Mouse (Mus musculus): ENCODE measurements at regions not wholly inside any gene's neighbourhood (a gene's known extent, or its start where the extent isn't known, plus 50 kb on each side); places are given as distances from the start of the nearest gene placed in this dataset.
A peak's percentile ranks its signal among the peaks of the same experiment; 100 is the strongest.

DNA sequence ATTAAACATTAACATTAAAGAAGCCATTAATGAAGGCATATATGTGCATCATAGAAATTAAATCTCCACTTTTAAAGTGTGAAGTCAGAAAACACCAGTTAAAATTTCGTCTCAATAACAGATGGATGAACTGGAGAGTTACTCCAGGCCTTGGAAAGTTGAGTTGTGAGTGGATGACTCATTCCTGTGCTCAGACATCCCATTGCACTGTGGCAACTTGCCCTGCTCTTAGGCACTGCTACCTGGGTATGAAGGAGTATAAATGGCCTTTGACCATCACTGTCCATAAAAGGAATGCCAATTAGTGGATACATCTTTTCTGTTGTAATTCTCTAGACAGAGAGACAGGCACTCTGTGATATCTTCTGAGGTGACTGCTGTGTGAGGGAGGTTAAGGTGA, 723.2 kb upstream of the Nrsn1 start:
- 60% methylated on average over 1 of the region's 1 CpGs for WGBS
- Histone ChIP-seq H3K27ac (no peak overlapping the region), H3K27me3 (replicated peaks) (no peaks in the 10 kb centered on the region), H3K9ac (no peak overlapping the region), H3K4me2 (replicated peaks) (no peak overlapping the region), H3K9me3 (0 out of 2 replicates have a peak, but pooled peaks cover 3% of the 10 kb centered on the region), H3K36me3 (no peaks in the 10 kb centered on the region), H3K4me3 (no peak overlapping the region), H3K4me1 (no peaks in the 10 kb centered on the region)
- no peak for ATAC-seq (ENCODE audit: low FRiP score, low read depth)

DNA sequence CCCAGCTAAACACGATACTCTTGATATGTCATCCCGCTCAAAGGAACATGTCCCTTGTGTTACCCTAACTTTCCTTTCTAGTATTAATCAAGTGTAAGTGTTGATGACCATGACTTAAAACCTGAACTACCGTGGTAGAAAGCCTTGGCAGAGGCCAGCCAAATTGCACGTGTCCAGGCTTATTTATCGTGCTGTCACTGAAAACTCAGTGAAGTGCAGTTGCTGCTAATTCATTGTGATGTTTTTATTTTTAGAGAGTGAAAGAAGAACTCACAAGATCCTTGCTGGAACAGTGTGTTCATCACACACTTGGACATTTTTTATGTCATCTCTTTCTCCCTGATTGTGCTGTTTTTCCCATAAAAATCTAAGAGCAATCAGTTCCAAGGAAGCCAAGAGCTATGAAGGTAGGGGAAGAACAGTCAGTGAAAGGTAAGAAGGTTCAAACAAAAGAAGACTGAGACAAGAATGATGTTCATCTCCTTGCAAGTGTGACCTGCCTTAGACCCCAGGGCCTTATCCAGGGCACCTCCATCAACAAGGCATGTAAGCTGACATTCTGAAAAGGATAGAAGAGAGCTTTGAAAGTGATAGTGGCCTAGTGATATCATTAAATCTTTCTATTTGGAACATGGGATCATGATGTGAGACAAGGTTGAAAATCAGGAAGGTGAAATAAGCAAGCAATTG, 718.9 kb upstream of the Nrsn1 start:
- 81% methylated on average over 5 of the region's 5 CpGs for whole genome bisulfite sequencing
- no peak overlapping the region for H3K4me2 ChIP-seq (replicated peaks)
- no peak overlapping the region for H3K9ac ChIP-seq
- no peak overlapping the region for H3K27ac ChIP-seq
- H3K4me1 ChIP-seq: no peaks in the 10 kb centered on the region
- ATAC-seq (ENCODE audit: low FRiP score, low read depth): no peak
- no peaks in the 10 kb centered on the region for H3K27me3 ChIP-seq (replicated peaks)
- H3K36me3 ChIP-seq: no peaks in the 10 kb centered on the region
- no peaks in the 10 kb centered on the region for H3K9me3 ChIP-seq
- H3K4me3 ChIP-seq: no peak overlapping the region

GRCm38 (mm10) chr13:25984535-25984934, 714.2 kb upstream of the Nrsn1 start:
- Histone ChIP-seq H3K9me3 (no peaks in the 10 kb centered on the region), H3K4me3 (no peak overlapping the region), H3K27me3 (replicated peaks) (no peaks in the 10 kb centered on the region), H3K36me3 (no peaks in the 10 kb centered on the region), H3K4me1 (no peaks in the 10 kb centered on the region), H3K27ac (no peak overlapping the region), H3K4me2 (replicated peaks) (no peak overlapping the region), H3K9ac (no peak overlapping the region)
- WGBS: 93% methylated on average over 1 of the region's 1 CpGs
- no peak for ATAC-seq (ENCODE audit: low FRiP score, low read depth)

DNA sequence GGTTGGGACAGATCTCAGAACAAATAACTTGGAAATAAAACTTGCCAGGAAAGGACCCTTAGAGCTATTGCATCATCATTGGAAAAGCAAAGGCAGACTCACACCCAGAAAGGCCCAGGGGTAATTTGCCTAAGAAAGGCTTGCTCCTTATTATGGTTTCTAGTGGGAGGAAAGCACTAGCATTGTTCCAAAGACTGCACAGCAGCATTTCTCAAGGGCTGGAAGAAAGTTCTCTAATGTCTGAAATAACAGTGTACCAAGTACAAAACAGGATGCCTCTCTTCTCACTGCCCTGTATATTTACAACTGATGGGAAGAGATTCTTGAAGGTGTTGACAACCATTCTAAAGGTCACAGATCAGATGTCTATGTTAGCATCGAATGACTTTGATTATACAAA, 713.4 kb upstream of the Nrsn1 start:
- Histone ChIP-seq H3K4me1 (no peaks in the 10 kb centered on the region), H3K27me3 (replicated peaks) (no peaks in the 10 kb centered on the region), H3K36me3 (no peaks in the 10 kb centered on the region), H3K4me2 (replicated peaks) (no peak overlapping the region), H3K9ac (no peak overlapping the region), H3K27ac (no peak overlapping the region), H3K4me3 (no peak overlapping the region), H3K9me3 (no peaks in the 10 kb centered on the region)
- 90% methylated on average over 1 of the region's 1 CpGs for WGBS
- ATAC-seq (ENCODE audit: low FRiP score, low read depth): no peak

- Histone ChIP-seq H3K9me3 (no peaks in the 10 kb centered on the region), H3K36me3 (no peaks in the 10 kb centered on the region), H3K4me2 (replicated peaks) (no peak overlapping the region), H3K9ac (no peak overlapping the region), H3K4me3 (no peak overlapping the region), H3K27ac (no peak overlapping the region), H3K27me3 (replicated peaks) (no peaks in the 10 kb centered on the region), H3K4me1 (no peaks in the 10 kb centered on the region)
- 75% methylated on average over 1 of the region's 1 CpGs for WGBS
- ATAC-seq (ENCODE audit: low FRiP score, low read depth): no peak
Observed at GRCm38 (mm10) chr13:25978648-25979047, 708.3 kb upstream of the Nrsn1 start.

- Histone ChIP-seq H3K9ac (no peak overlapping the region), H3K4me1 (no peaks in the 10 kb centered on the region), H3K36me3 (no peaks in the 10 kb centered on the region), H3K27ac (no peak overlapping the region), H3K4me2 (replicated peaks) (no peak overlapping the region), H3K4me3 (no peak overlapping the region), H3K27me3 (replicated peaks) (no peaks in the 10 kb centered on the region), H3K9me3 (no peaks in the 10 kb centered on the region)
- no peak for ATAC-seq (ENCODE audit: low FRiP score, low read depth)
Observed at GRCm38 (mm10) chr13:25958592-25958991, 688.3 kb upstream of the Nrsn1 start.

DNA sequence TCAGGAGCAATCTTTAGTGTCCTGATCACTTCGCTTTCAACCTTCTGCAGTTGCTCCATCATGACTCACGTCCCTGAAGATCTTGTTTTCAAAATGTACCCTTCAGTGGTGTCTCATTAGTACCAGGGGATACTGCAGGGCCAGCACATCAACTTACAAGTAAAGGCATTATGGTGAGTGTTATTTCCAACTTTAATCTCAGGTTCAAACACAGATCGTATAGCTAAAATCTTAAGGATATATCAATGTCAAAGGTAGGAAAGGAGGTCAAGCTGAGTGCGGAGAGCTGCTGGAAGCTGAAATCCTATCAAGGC, 687.8 kb upstream of the Nrsn1 start:
- H3K9me3 ChIP-seq: no peaks in the 10 kb centered on the region
- WGBS: 88% methylated on average over 4 of the region's 4 CpGs
- H3K4me1 ChIP-seq: no peaks in the 10 kb centered on the region

DNA sequence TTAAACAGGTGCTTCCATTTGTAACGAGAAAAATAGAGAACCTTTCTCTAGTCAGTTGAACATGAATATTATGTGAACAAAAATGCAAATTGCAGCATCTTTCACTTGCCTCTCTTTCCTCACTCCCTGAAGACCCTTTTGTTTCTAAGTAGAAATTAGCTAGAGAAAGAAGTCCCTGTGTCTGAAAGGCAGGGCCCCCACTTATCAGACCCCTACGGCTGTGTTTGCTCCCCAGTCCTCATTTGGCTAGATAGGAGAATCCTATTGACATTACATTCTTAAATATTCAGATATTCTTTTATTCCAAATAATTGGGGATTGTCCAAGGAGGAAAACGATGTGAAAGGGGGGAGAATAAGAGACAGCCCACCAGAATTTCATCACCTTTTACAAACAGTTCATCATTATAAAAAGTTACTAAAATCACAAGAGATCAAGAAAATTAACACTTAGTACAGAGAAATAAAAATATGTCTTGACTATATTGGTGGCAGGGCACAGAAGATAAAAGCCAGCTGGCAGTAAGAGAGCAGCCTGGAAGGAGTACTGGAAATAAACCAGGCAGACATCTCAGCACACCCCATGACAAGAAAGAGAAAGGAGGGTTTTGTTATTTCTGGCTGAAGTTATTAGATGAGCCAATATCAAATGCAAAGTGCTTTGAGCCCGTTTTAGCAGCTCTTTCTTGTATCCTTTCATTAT, 687.3 kb upstream of the Nrsn1 start:
- ATAC-seq (ENCODE audit: low FRiP score, low read depth): no peak
- no peak overlapping the region for H3K4me2 ChIP-seq (replicated peaks)
- no peaks in the 10 kb centered on the region for H3K27me3 ChIP-seq (replicated peaks)
- H3K9ac ChIP-seq: no peak overlapping the region
- no peak overlapping the region for H3K4me3 ChIP-seq
- H3K27ac ChIP-seq: no peak overlapping the region
- no peaks in the 10 kb centered on the region for H3K4me1 ChIP-seq
- WGBS: 73% methylated on average over 4 of the region's 4 CpGs
- no peaks in the 10 kb centered on the region for H3K9me3 ChIP-seq
- H3K36me3 ChIP-seq: no peaks in the 10 kb centered on the region

More for the DNA sequence above, 687.8 kb upstream of the Nrsn1 start:
- Histone ChIP-seq H3K27me3 (replicated peaks) (no peaks in the 10 kb centered on the region), H3K4me2 (replicated peaks) (no peak overlapping the region), H3K27ac (no peak overlapping the region), H3K9ac (no peak overlapping the region), H3K4me3 (no peak overlapping the region), H3K36me3 (no peaks in the 10 kb centered on the region)
- ATAC-seq (ENCODE audit: low FRiP score, low read depth): no peak

DNA sequence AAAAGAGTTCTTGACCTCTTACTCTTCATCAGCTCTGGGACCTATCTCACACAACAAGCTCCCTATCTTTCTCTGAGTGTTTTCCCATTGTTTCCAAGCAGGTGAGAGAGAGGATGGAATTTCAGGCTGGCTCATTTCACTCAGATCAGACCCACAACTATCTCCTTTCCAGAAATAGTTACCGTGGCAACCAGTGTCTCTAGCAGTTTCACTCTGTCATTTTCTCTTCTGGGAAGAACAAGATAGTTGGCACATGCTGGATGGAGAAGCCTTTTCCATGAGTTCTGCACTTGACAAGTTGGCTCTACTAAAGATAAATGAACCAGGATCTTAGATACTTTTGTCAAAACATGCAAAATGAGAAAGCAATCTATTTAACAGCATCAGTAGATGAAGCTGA, 667.3 kb upstream of the Nrsn1 start:
- Histone ChIP-seq H3K36me3 (no peaks in the 10 kb centered on the region), H3K4me2 (replicated peaks) (no peak overlapping the region), H3K9ac (no peak overlapping the region), H3K27ac (no peak overlapping the region), H3K4me1 (peaks cover 7% of the 10 kb centered on the region; the same call in 1 of the 2 replicates), H3K4me3 (no peak overlapping the region), H3K9me3 (no peaks in the 10 kb centered on the region), H3K27me3 (replicated peaks) (no peaks in the 10 kb centered on the region)
- ATAC-seq (ENCODE audit: low FRiP score, low read depth): no peak
- 91% methylated on average over 1 of the region's 1 CpGs for WGBS

DNA sequence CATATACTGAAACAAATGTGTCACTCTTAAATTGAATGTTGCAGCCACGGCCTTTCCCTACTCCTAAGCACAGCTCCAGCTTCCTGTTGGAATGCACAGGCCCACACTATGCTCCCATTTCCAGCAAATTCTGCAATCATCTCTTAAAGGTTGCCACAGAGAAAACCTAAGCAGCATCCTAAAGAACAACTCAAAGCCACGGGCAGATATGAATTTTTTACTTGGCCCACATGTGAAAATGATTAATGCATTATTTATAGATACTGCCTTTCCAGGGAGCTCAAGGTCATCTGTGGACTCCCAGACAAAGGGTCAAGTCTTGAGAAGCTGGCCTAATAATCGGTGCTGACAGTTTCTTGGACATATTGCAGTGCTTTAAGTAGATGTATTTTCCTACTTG, 663.5 kb upstream of the Nrsn1 start:
- no peak for ATAC-seq (ENCODE audit: low FRiP score, low read depth)
- WGBS: 41% methylated on average over 3 of the region's 3 CpGs
- H3K27ac ChIP-seq: 0 out of 2 replicates have a peak overlapping the region, but pooled peaks have one; percentile 29
- no peak overlapping the region for H3K4me3 ChIP-seq
- no peak overlapping the region for H3K4me2 ChIP-seq (replicated peaks)
- no peaks in the 10 kb centered on the region for H3K36me3 ChIP-seq
- H3K9me3 ChIP-seq: no peaks in the 10 kb centered on the region
- no peaks in the 10 kb centered on the region for H3K27me3 ChIP-seq (replicated peaks)
- H3K4me1 ChIP-seq: peaks cover 7% of the 10 kb centered on the region; the same call in 1 of the 2 replicates
- no peak overlapping the region for H3K9ac ChIP-seq

- H3K27me3 ChIP-seq (replicated peaks): no peaks in the 10 kb centered on the region
- H3K27ac ChIP-seq: 0 out of 2 replicates have a peak overlapping the region, but pooled peaks have one; percentile 29
- WGBS: 31% methylated on average over 3 of the region's 3 CpGs
- no peaks in the 10 kb centered on the region for H3K9me3 ChIP-seq
- H3K4me2 ChIP-seq (replicated peaks): no peak overlapping the region
- peaks cover 7% of the 10 kb centered on the region; the same call in 1 of the 2 replicates for H3K4me1 ChIP-seq
- H3K4me3 ChIP-seq: no peak overlapping the region
- 0 out of 2 replicates have a peak, but pooled peaks have one; percentile 33 for ATAC-seq (ENCODE audit: low FRiP score, low read depth)
- H3K36me3 ChIP-seq: no peaks in the 10 kb centered on the region
- no peak overlapping the region for H3K9ac ChIP-seq
Observed at GRCm38 (mm10) chr13:25933246-25933645, 662.9 kb upstream of the Nrsn1 start.

DNA sequence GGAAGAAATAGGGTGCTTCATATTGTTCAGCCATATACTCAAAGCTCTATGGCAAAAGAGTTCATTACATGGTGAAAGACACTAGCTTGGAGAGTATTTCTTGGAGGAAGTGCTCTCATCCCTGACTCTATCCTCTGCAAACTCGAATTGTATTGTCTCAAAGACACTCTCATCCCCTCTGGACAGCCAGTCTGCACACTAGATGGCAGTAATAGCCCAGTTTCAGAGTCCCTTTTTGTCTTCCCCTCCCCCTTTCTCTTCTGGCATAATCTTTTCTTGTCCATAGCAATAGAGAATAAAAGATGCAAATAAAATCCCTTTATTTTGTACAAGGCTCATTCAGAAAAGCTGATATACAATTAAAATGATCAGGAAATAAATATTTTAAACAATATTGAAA, 662.5 kb upstream of the Nrsn1 start:
- Histone ChIP-seq H3K27ac (no peak overlapping the region), H3K36me3 (no peaks in the 10 kb centered on the region)
- WGBS: 5% methylated on average over 1 of the region's 1 CpGs

DNA sequence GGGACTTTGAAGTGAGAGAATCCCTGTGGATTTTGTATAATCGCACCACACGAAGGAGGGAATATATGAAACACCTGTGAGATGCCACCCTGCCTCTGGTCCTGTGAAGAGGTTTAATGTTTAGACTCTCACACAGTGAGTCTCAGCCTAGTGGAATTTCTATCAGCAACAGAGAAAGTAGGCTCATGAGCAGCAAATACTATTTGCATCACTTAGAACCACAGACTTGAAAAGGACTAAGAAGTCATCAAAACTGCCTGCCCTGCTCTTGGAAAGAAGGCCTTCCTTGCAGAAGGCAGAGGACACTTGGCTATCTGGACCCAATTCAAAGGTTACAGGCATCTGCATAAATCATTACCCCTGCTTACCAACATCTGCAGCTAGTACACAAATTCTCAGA, 662.1 kb upstream of the Nrsn1 start:
- H3K27me3 ChIP-seq (replicated peaks): no peaks in the 10 kb centered on the region
- ATAC-seq (ENCODE audit: low FRiP score, low read depth): no peak
- peaks cover 7% of the 10 kb centered on the region; the same call in 1 of the 2 replicates for H3K4me1 ChIP-seq
- H3K9ac ChIP-seq: no peak overlapping the region
- no peak overlapping the region for H3K27ac ChIP-seq
- WGBS: 71% methylated on average over 2 of the region's 2 CpGs
- no peak overlapping the region for H3K4me2 ChIP-seq (replicated peaks)
- H3K4me3 ChIP-seq: no peak overlapping the region
- H3K9me3 ChIP-seq: no peaks in the 10 kb centered on the region
- H3K36me3 ChIP-seq: no peaks in the 10 kb centered on the region

More for the DNA sequence above, 662.5 kb upstream of the Nrsn1 start:
- H3K9ac ChIP-seq: no peak overlapping the region
- H3K4me3 ChIP-seq: no peak overlapping the region
- no peak overlapping the region for H3K4me2 ChIP-seq (replicated peaks)
- H3K9me3 ChIP-seq: no peaks in the 10 kb centered on the region
- no peaks in the 10 kb centered on the region for H3K27me3 ChIP-seq (replicated peaks)
- peak; percentile 75 for ATAC-seq (ENCODE audit: low FRiP score, low read depth)
- H3K4me1 ChIP-seq: peaks cover 7% of the 10 kb centered on the region; the same call in 1 of the 2 replicates
